Mouse (Mus musculus) spleen, embryonic (tissue): Measurements from ENCODE around the gene Fam186b.

Experiments used
- CTCF ChIA-PET: fragments of 350-600 bp; sonication (Branson Sonifier 250); formaldehyde crosslinking; loops from one replicate; lab custom pipeline; 2022; lab: Charles Lee

The Fam186b gene

DNA sequence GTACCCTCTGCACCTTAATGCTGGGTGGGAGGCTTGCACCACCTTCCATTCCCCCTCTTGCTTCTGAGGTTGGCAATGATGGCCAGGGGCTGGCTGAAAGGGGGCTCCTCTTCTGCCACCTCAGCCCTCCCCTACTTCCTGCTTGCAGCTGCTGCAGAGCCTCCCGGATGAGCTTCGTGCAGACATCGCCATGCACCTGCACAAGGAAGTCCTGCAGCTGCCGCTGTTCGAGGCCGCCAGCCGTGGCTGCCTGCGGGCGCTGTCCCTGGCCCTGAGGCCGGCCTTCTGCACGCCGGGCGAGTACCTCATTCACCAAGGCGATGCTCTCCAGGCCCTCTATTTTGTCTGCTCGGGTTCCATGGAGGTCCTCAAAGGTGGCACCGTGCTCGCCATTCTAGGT, 62.0 kb downstream of the Fam186b start:
- CTCF ChIA-PET, result no interaction called here

DNA sequence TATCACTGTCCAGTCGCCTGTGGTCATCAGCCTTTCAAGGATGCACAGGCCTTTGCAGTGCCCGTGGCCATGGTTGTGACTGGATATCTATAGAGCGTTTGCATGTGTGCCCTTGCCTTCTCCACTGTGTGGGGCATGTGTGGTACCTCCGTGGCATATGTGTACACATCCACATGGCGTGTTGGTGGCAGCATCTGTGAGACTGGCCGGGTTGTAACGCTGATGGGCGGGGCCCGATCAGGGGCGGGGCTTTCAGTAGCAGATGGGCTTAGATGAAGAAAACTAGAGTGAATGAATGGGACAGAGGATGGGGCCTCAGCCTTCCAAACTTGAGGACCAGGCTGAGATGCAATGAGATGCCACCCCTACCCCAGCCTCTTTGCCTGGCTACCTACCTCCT, 63.7 kb downstream of the Fam186b start:
- CTCF ChIA-PET, result no interaction called here

DNA sequence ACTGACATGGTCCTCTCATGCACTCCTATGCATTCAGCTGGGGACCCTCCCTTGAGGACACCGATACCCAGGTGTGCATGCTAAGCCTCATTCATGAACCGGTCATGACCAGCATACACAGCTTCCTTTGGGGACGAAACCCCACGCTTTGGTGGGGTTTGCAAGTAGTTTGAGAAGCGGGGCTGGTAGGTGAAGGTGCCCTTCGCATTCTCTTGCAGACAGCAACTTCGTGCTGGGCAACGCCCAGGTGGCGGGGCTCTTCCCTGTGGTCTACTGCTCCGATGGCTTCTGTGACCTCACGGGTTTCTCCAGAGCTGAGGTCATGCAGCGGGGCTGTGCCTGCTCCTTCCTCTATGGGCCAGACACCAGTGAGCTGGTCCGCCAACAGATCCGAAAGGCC, 69.6 kb downstream of the Fam186b start:
- CTCF ChIA-PET, result interaction anchor here (0.6 kb wide), 1 partner anchor 206 kb away, joined by 4 read pairs; no protein-coding TSS in a partner anchor

DNA sequence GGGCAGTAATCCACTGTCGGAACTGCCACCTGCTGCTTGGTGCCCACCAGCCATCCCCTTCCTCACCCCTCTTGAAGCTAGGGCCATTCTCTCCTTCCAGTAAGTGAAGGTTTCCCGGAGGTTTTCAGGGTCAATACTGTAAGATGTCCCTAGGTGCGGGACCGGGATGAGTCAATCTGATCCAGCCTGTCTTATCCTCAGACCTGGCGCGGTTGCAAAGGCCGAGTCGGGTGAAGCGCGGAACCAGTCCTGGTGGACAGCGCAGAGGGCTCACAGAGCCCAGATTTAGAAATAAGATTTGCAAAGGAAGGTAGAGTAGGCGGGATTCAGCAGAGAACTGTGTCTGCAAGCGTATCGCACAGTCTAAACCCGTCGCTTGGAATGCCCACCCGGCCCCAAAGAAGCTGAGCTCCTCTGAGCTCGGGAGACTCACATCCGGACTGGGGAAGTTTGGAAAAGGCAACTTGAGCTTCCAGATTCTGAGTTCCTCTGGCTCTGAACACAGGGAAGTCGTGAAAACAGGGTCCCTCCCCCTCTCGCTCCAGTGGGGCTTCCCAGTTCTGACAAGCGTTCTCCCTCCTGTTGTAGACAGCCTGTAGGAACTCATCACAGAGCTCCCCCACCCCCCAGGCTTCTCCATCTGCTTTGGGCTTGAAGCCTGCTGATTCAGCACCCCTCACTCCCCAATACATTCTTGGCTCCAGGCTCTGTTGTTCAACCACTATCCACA, 70.4 kb downstream of the Fam186b start:
- CTCF ChIA-PET, result no interaction called here

DNA sequence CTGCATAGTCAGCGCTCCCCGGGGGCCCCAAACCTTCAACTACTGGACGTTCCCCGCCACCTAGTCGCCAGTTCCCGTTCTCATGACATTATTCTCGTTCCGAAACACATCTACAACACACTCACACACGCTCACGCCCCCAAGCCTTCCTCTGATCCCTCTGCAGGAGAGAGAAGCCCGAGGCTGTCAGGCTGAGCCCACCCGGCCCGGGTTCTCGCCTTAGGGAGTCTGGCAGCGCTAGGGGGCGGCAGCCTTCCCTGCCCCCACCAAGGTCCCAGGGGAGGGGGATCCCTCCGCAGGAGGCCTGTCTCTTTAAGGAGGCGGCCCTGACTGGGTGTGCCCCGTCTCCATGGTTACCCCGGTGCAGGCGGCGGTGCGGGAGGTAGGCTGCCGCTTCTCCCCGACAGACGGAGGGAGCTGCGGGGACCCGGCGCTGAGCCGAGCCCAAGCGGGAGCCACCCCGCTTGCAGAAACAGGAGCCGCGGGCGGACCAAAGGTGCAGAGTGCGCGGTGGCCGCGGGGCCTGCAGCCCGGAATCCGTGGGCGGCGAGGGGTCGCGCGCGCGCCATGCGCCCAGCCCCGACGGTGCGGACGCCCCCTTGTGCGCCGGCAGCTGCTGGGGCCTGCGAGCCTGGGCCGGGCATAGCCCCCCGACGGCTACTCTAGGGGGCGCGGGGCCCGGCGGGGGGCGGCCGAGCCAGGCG, 71.3 kb downstream of the Fam186b start, which contains the start of gene Kcnh3:
Gene Kcnh3, plus strand, starts transcription at position 654 of the 704 bp plus-strand sequence.
- CTCF ChIA-PET, result interaction anchor here (1.8 kb wide), 1 partner anchor 41 kb away, joined by 4 read pairs; no protein-coding TSS in a partner anchor

DNA sequence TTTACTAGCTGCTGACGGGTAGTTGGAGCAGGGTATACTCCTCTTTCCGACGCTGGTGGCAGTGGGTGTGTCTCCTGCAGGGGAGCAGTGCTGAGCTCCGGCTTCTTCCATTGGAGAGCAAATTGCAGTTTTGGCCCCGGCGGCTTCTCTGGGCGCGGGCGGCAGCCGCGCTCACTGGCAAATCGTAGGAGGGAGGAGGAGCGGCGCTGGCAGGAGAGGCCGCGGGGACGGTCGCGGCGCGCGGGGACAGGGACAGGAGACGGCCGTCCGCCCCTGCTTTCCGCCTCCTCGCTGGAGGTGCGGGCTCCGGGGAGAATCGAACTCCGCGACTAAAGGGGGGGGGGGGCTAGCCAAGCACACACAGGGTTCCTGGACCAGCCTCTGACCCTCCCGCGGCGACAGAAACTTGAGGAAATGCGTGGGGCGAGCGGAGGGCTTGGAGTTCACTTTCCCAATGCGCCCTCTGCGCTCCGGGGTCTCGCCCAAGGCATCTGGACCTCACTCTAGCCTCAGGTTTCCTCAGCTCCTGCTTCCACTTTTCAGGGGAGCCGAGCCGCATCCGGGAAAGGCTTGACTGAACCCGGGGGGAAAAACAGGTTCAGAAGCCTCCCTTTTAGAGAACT, 72.0 kb downstream of the Fam186b start:
- CTCF ChIA-PET, result interaction anchor here (1.8 kb wide), 1 partner anchor 42 kb away, joined by 4 read pairs; no protein-coding TSS in a partner anchor

DNA sequence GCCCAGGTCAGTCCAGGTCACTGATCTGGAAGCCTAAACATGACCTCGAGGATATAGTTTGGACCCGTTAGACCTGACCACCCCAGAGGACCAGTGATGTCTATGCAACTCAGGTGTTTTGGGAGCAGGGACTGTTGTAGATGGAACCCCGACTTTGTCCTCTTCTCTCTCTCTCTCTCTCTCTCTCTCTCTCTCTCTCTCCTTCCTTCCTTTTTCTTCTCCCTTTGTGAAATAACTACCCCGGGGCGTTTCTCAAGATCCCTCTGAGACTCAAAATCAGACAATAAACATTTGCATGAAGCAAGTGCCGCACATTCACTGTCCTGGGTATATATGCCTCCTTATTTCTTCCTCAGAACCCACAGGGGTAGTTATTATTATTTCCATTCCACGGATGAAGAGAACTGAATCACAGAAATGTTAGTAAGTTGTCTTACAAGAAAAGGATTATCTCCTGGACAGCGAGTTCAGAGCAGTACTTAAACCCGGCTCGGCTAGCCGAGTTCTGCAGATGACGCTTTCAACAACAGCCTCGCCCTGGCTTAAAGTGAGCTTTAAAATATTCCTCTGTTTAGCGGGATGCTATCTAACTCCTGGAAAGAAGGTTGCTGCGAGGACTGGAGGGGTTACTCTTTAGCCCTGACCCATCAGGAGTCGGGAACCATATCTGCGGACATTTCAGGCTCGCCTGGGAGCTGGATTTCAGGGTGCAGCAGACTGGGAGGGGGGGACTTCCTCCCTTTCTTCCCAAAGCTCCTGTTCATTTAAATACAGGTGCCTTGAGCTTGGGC, 72.7 kb downstream of the Fam186b start:
- CTCF ChIA-PET, result interaction anchor here (1.8 kb wide), 1 partner anchor 43 kb away, joined by 4 read pairs; no protein-coding TSS in a partner anchor

DNA sequence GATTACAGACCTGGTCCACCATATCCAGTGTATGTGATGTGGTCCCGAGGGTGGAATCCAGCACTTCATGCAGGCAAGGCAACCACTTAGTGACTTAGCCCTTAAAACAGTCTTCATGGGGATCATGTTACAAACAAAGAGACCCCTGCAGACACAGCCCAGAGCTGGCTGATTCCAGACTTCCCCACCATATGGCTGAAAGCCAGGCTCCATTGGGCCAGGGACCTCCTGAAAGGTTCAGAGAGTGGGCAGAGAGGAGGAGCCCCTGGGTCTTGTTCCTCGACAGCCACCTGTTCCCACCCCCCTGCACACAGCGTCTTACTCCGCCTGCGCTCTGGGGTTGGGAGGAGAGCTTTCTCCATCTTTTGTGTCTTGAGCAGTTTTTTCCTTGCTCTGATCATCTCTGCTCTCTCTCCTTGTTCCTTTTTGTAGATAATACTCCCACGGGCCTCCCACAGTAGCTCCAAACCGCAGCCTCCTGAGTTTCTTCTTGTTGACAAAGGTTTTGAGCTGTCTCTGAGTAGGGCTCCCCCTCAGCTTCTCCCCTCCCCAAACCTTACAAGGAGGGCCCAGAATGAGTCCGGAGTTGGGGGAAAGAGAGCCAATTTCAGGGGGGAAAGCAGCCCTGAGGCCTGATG, 74.3 kb downstream of the Fam186b start:
- CTCF ChIA-PET, result no interaction called here
